Comparison of ENCODE assay signal across 19 mouse cellular contexts in the genomic region with DNA sequence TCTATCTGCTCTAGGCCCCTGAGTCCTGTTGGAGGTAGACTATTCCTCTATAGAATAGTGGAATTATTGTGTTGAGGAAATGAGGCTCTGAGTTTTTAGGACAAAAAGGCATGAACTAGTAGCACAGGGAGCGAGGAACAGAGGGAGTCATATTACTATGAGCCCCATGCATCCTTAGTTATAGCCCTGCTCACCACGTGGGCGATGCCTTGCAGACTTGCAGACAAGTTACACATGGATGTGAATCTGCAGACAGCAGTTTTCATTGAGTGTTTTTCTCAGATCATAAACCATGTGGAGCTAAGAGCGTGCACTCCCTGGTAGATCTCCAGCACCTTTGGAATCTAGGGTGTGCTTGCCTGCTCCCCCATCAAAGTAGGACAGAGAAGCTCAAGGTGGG.
DNase-seq lines count a peak whose midpoint lies in the region; ATAC-seq lines count a peak whose summit lies in the region.
"Had no signal": no experiment of that assay in that cellular context is flagged by ENCODE, and none has a peak within 500 bp of the region (broad histone marks: within the 10 kb centered on the region; RNA-seq: fewer than 3 reads in every experiment).

No protein-coding gene starts in this region.

- H3K4me2 ChIP-seq in midbrain, embryonic 16.5 days (ENCODE audit: low read length), result no peak overlapping the region
- no peak overlapping the region for H3K4me2 ChIP-seq in midbrain, embryonic 13.5 days (replicated peaks)
- no peak overlapping the region for H3K4me2 ChIP-seq in embryonic facial prominence, embryonic 15.5 days (replicated peaks)
- no peak overlapping the region for H3K4me2 ChIP-seq in limb, embryonic 11.5 days (ENCODE audit: low read depth, severe bottlenecking)
- no peak overlapping the region for H3K4me2 ChIP-seq in neural tube, embryonic 15.5 days
- H3K4me2 ChIP-seq in hindbrain, embryonic 11.5 days (replicated peaks; ENCODE audit: low read depth, low read length), result no peak overlapping the region
- H3K4me2 ChIP-seq: forebrain, embryonic 15.5 days; heart, embryonic 12.5 days; hindbrain, embryonic 15.5 days had no signal

- no peak overlapping the region for H3K9ac ChIP-seq in midbrain, embryonic 16.5 days (ENCODE audit: low read depth, low read length)
- no peak overlapping the region for H3K9ac ChIP-seq in midbrain, embryonic 13.5 days (replicated peaks)
- no peak overlapping the region for H3K9ac ChIP-seq in embryonic facial prominence, embryonic 15.5 days
- H3K9ac ChIP-seq in limb, embryonic 11.5 days (ENCODE audit: low read length), result no peak overlapping the region
- H3K9ac ChIP-seq in neural tube, embryonic 15.5 days (replicated peaks), result no peak overlapping the region
- H3K9ac ChIP-seq in hindbrain, embryonic 11.5 days (ENCODE audit: low read depth, low read length), result no peak overlapping the region
- H3K9ac ChIP-seq: forebrain, embryonic 15.5 days; heart, embryonic 12.5 days; hindbrain, embryonic 15.5 days had no signal

- H3K27ac ChIP-seq in midbrain, embryonic 16.5 days (ENCODE audit: low read length), result 0 out of 2 replicates have a peak overlapping the region, but pooled peaks have one; percentile 22
- no peak overlapping the region for H3K27ac ChIP-seq in midbrain, embryonic 13.5 days
- 0 out of 2 replicates have a peak overlapping the region, but pooled peaks have one; percentile 9 for H3K27ac ChIP-seq in embryonic facial prominence, embryonic 15.5 days (replicated peaks)
- H3K27ac ChIP-seq in limb, embryonic 11.5 days (replicated peaks; ENCODE audit: low read depth, low read length), result peak overlapping the region; percentile 45; the same call in 1 of the 2 replicates
- no peak overlapping the region for H3K27ac ChIP-seq in neural tube, embryonic 15.5 days (replicated peaks)
- H3K27ac ChIP-seq in hindbrain, embryonic 11.5 days (ENCODE audit: low read depth, low read length), result no peak overlapping the region
- H3K27ac ChIP-seq: forebrain, embryonic 15.5 days; hindbrain, embryonic 10.5 days; hindbrain, embryonic 15.5 days had no signal

- no peak overlapping the region for H3K4me3 ChIP-seq in midbrain, embryonic 16.5 days (ENCODE audit: low read depth, low read length)
- H3K4me3 ChIP-seq in midbrain, embryonic 13.5 days (replicated peaks), result no peak overlapping the region
- H3K4me3 ChIP-seq in embryonic facial prominence, embryonic 15.5 days (replicated peaks), result no peak overlapping the region
- no peak overlapping the region for H3K4me3 ChIP-seq in limb, embryonic 11.5 days (ENCODE audit: low read depth, low read length)
- H3K4me3 ChIP-seq in neural tube, embryonic 15.5 days (replicated peaks), result no peak overlapping the region
- no peak overlapping the region for H3K4me3 ChIP-seq in hindbrain, embryonic 11.5 days (ENCODE audit: low read depth, low read length)
- H3K4me3 ChIP-seq: forebrain, embryonic 15.5 days; heart, embryonic 12.5 days; hindbrain, embryonic 10.5 days; hindbrain, embryonic 15.5 days had no signal

- 81% methylated on average over 4 of the region's 4 CpGs for WGBS in midbrain, embryonic 16.5 days
- 90% methylated on average over 4 of the region's 4 CpGs for WGBS in midbrain, embryonic 13.5 days
- WGBS in embryonic facial prominence, embryonic 15.5 days, result 35% methylated on average over 4 of the region's 4 CpGs
- WGBS in limb, embryonic 11.5 days, result 26% methylated on average over 4 of the region's 4 CpGs
- WGBS in neural tube, embryonic 15.5 days, result 80% methylated on average over 4 of the region's 4 CpGs
- 67% methylated on average over 4 of the region's 4 CpGs for WGBS in hindbrain, embryonic 11.5 days

- H3K27me3 ChIP-seq in midbrain, embryonic 16.5 days (ENCODE audit: control insufficient read depth, insufficient read depth, low read depth, low read length), result no peaks in the 10 kb centered on the region
- H3K27me3 ChIP-seq in midbrain, embryonic 13.5 days, result no peaks in the 10 kb centered on the region
- H3K27me3 ChIP-seq in embryonic facial prominence, embryonic 15.5 days, result no peaks in the 10 kb centered on the region
- no peaks in the 10 kb centered on the region for H3K27me3 ChIP-seq in limb, embryonic 11.5 days (ENCODE audit: control insufficient read depth, insufficient read depth, low read length)
- H3K27me3 ChIP-seq in neural tube, embryonic 15.5 days (replicated peaks), result 0 out of 2 replicates have a peak, but pooled peaks cover 2% of the 10 kb centered on the region
- no peaks in the 10 kb centered on the region for H3K27me3 ChIP-seq in hindbrain, embryonic 11.5 days (ENCODE audit: control insufficient read depth, insufficient read depth, low read length)
- H3K27me3 ChIP-seq: forebrain, embryonic 15.5 days; heart, embryonic 12.5 days had no signal

- no peak for ATAC-seq in midbrain, embryonic 16.5 days
- ATAC-seq in midbrain, embryonic 13.5 days, result no peak
- no peak for ATAC-seq in embryonic facial prominence, embryonic 15.5 days (ENCODE audit: insufficient number of reproducible peaks, low FRiP score, low TSS enrichment, low read depth)
- no peak for ATAC-seq in limb, embryonic 11.5 days (ENCODE audit: insufficient number of reproducible peaks, low FRiP score, low TSS enrichment, low read depth)
- no peak for ATAC-seq in neural tube, embryonic 15.5 days (ENCODE audit: low FRiP score)
- no peak for ATAC-seq in hindbrain, embryonic 11.5 days (ENCODE audit: low FRiP score)
- ATAC-seq: activated CD4-positive, CD25-positive, alpha-beta regulatory T cell, adult 4 months; forebrain, embryonic 15.5 days had no signal

- peaks cover 5% of the 10 kb centered on the region; the same call in 1 of the 2 replicates for H3K4me1 ChIP-seq in midbrain, embryonic 16.5 days (ENCODE audit: control insufficient read depth, insufficient read depth, low read length)
- peaks cover 29% of the 10 kb centered on the region for H3K4me1 ChIP-seq in midbrain, embryonic 13.5 days (replicated peaks)
- H3K4me1 ChIP-seq in embryonic facial prominence, embryonic 15.5 days, result peaks cover 61% of the 10 kb centered on the region
- H3K4me1 ChIP-seq in limb, embryonic 11.5 days (ENCODE audit: control insufficient read depth, insufficient read depth, low read length), result peaks cover 52% of the 10 kb centered on the region
- H3K4me1 ChIP-seq in neural tube, embryonic 15.5 days, result peaks cover 2% of the 10 kb centered on the region; the same call in 1 of the 2 replicates
- H3K4me1 ChIP-seq in hindbrain, embryonic 11.5 days (replicated peaks; ENCODE audit: control insufficient read depth, insufficient read depth, low read length), result no peaks in the 10 kb centered on the region

- DNase-seq in limb, embryonic 11.5 days (ENCODE audit: low spot score), result no peak
- DNase-seq in urinary bladder, postnatal 25 days (ENCODE audit: low spot score), result no peak
- DNase-seq in cerebellum, adult 9-10 months, result no peak
- no peak for DNase-seq in hindbrain, embryonic 11.5 days (ENCODE audit: low spot score)
- DNase-seq: adrenal gland, postnatal 14 days; cerebellum, adult 11-12 months; cerebellum, adult 9-11 months; cerebellum, postnatal 36 days; gastrocnemius, postnatal 10 days; heart, adult 18-20 months had no signal

- no peaks in the 10 kb centered on the region for H3K36me3 ChIP-seq in midbrain, embryonic 16.5 days (ENCODE audit: control insufficient read depth, insufficient read depth, low read length)
- peaks cover 5% of the 10 kb centered on the region; the same call in 1 of the 2 replicates for H3K36me3 ChIP-seq in midbrain, embryonic 13.5 days
- no peaks in the 10 kb centered on the region for H3K36me3 ChIP-seq in embryonic facial prominence, embryonic 15.5 days
- no peaks in the 10 kb centered on the region; the same call in 1 of the 2 replicates for H3K36me3 ChIP-seq in limb, embryonic 11.5 days (ENCODE audit: control insufficient read depth, insufficient read depth, low read length)
- H3K36me3 ChIP-seq in neural tube, embryonic 15.5 days, result no peaks in the 10 kb centered on the region
- no peaks in the 10 kb centered on the region for H3K36me3 ChIP-seq in hindbrain, embryonic 11.5 days (ENCODE audit: control insufficient read depth, insufficient read depth, low read length)
- H3K36me3 ChIP-seq: forebrain, embryonic 15.5 days; hindbrain, embryonic 15.5 days had no signal

- no peaks in the 10 kb centered on the region for H3K9me3 ChIP-seq in midbrain, embryonic 16.5 days (replicated peaks; ENCODE audit: control insufficient read depth, low read length, poor library complexity, severe bottlenecking)
- H3K9me3 ChIP-seq in midbrain, embryonic 13.5 days, result no peaks in the 10 kb centered on the region
- no peaks in the 10 kb centered on the region for H3K9me3 ChIP-seq in embryonic facial prominence, embryonic 15.5 days (replicated peaks)
- no peaks in the 10 kb centered on the region for H3K9me3 ChIP-seq in limb, embryonic 11.5 days (ENCODE audit: control insufficient read depth, low read length)
- H3K9me3 ChIP-seq in neural tube, embryonic 15.5 days (replicated peaks), result no peaks in the 10 kb centered on the region
- H3K9me3 ChIP-seq in hindbrain, embryonic 11.5 days (ENCODE audit: control insufficient read depth, low read length), result no peaks in the 10 kb centered on the region
- H3K9me3 ChIP-seq: forebrain, embryonic 15.5 days; hindbrain, embryonic 15.5 days had no signal

Comparison
In these comparisons a context has a peak if more than half of its experiments do, and no peak if none do; other contexts are left out.
1. H3K27ac ChIP-seq: peak in midbrain, embryonic 16.5 days (single experiment), embryonic facial prominence, embryonic 15.5 days (single experiment) and limb, embryonic 11.5 days (single experiment); none in midbrain, embryonic 13.5 days (single experiment), neural tube, embryonic 15.5 days (single experiment) and hindbrain, embryonic 11.5 days (single experiment).